Mouse (Mus musculus) layer of hippocampus, postnatal 25 days (tissue): ENCODE measurements around the gene Svip. TPM values are rescaled to one million over a fixed set of nuclear protein-coding genes. Genes with fewer than 3 reads are reported as not detected.

ENCODE experiments used
- DNase-seq, 2 experiments: peaks; one replicate each; pipeline ENCODE4 v3.0.0; 2022; ENCODE audit warnings: mixed read lengths in 2 of 2, low spot score in 1 of 2; ENCODE audit errors: extremely low spot score in 1 of 2
- total RNA-seq, 2 experiments: library from RNA; stranded (reverse); gene quantifications; 2 replicates each; pipeline ENCODE4 v1.2.3; 2021

Gene Svip
- total RNA-seq, 2 experiments from 2014 or later, result 31.2 to 34.4 TPM

DNA sequence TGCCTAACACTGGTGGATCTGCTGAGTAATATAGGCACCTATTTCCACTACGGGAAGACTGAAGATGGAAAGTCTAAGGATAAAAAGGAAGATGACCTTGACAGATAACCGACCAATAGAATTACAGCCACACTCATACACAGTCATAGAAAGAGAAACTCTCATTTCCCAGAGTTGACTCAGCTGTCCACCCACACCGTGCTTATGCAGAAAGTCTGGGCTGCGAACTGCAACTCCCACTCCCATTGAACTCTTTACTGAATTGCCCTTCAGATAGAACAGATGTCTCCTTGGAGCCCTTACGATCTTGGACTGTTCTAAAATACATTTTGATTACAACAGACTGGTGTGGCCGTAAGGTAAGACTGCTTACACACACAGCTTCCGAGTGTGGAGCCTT lies 41.1 kb downstream of the Svip start:
- no peak for DNase-seq

- no peak for DNase-seq
Observed at GRCm38 (mm10) chr7:51962219-51962952, 43.4 kb downstream of the Svip start.

GRCm38 (mm10) chr7:51960698-51961374 lies 45.0 kb downstream of the Svip start:
- no peak for DNase-seq

DNA sequence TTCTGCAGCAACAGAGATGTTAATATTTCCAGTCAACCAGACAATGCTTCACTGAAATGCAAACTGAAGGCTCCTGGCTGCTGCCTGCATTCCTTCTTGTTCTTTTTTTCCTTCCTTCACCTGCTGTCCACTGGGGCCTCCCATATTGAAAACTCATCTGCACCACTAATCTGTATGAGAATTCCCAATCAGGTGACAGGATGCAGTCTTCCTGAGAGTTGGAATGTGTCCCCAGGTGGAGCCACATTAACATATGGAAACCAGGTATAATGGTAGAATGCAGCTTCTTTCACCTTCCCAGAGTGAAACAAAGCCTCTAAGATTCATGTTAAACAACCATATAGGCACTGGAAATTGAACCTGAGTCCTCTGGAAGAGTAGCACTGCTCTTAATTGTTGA lies 48.1 kb downstream of the Svip start:
- no peak for DNase-seq

DNA sequence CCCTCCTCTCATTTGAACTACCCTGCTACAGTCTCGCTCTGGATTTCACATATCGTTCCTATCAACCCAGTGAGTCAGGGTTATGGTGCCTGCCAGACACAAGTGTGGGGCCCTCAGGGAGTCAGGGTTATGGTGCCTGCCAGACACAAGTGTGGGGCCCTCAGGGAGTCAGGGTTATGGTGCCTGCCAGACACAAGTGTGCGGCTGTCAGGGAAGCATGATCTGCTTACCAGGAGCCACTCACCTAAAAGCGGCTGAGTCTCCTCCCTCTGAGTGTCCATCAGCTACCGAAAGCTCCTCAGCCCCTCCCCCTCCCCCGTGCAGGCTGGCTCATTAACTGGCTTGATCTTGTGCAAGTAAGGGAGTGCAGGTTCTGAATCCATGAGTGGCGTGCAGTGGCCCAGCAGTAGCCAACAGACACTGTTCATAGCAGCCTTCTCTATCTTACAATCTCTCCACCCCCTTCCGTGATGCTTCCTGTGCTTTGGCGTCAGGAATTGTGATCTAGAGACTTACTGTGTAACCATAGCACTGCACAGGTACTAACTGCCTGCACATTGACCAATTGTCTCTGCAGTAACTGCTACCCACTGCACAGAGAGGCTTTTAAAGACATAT lies 50.3 kb downstream of the Svip start:
- DNase-seq, result no peak

Other genes with a start within 250 kb of the Svip start
- gene Gas2, start 144.0 kb downstream of the Svip start, total RNA-seq, result 10 to 100 TPM; 16.5 to 19.9 TPM
- gene Fancf, start 143.8 kb downstream of the Svip start, total RNA-seq, result 1 to 10 TPM; 4.6 to 5.0 TPM
- not detected for gene 1700015G11Rik, start 9.7 kb upstream of the Svip start, total RNA-seq